Mouse (Mus musculus) liver, embryonic 14.5 days (tissue): ENCODE measurements around the gene Klhl29.

Experiments
- CTCF ChIP-seq: IDR thresholded peaks from 2 replicates; pipeline ENCODE4 v1.5.1; 2016; ENCODE audit warnings: antibody characterized with exemption, low read depth, control low read depth
- EP300 ChIP-seq: IDR thresholded peaks from 2 replicates; pipeline ENCODE4 v1.6.1; 2016; ENCODE audit warnings: antibody characterized with exemption, low read depth

DNA sequence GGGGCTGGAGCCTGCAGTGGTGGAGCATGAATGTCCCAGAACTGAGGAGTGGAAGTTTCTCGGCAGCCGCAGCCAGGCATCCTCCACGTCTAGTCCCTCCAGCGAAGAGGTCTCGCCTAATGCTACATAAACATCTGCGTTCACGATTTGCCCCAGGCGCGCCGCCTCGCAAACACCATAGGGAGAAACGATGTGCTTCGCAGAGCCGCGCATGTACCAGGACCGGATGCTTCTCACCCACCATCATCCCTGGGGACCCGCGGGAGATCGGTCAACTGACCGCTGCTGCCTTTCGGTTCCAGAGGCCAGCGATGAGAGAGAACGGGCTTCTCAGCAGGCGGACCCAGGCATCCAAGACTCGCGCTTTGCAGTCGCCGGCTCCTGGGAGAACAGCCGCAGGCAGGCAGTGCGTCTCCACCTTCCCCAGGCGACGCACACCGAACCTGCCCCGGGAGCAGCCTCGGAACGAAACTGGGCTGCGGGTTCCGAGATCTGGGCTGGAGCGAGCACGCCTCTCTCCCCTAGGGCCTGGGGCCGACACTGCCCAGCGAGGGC lies 1.8 kb downstream of the Klhl29 start:
- no peak for TF ChIP-seq CTCF
- TF ChIP-seq EP300: no peak
